Mouse (Mus musculus) liver, embryonic 12.5 days (tissue): ENCODE measurements around the gene Acnat1. TPM values are rescaled to one million over a fixed set of nuclear protein-coding genes. Genes with fewer than 3 reads are reported as not detected.
A peak's percentile ranks its signal among the peaks of the same experiment; 100 is the strongest.
"Not testable (repeated sequence)": the region's sequence is repeated elsewhere in the genome, so short reads cannot be mapped to it uniquely, and the experiment has no call there.

Source experiments
- ATAC-seq: fragments of 200-750 bp; cut with Nextera tagmentation; 2 replicates; pipeline ENCODE4 v1.8.0; 2017; ENCODE audit warnings: moderate number of reproducible peaks, mild to moderate bottlenecking, moderate library complexity
- H3K27ac ChIP-seq: fragments of 300-500 bp; sonication (generic); 2 replicates; pipeline ENCODE4 v1.5.1; 2016; ENCODE audit warnings: mild to moderate bottlenecking
- H3K27me3 ChIP-seq: fragments of 300-500 bp; sonication (generic); replicated peaks from 2 replicates; pipeline ENCODE4 v1.6.1; 2016; ENCODE audit warnings: mild to moderate bottlenecking, moderate library complexity
- H3K36me3 ChIP-seq: fragments of 300-500 bp; sonication (generic); 2 replicates; pipeline ENCODE4 v1.6.1; 2016; ENCODE audit warnings: mild to moderate bottlenecking, moderate library complexity
- H3K4me1 ChIP-seq: fragments of 300-500 bp; sonication (generic); 2 replicates; pipeline ENCODE4 v1.6.1; 2016
- H3K4me2 ChIP-seq: fragments of 300-500 bp; sonication (generic); 2 replicates; pipeline ENCODE4 v1.6.1; 2016; ENCODE audit warnings: mild to moderate bottlenecking, moderate library complexity
- H3K4me3 ChIP-seq: fragments of 300-500 bp; sonication (generic); 2 replicates; pipeline ENCODE4 v1.5.1; 2016; ENCODE audit warnings: mild to moderate bottlenecking, moderate library complexity
- H3K9ac ChIP-seq: fragments of 300-500 bp; sonication (generic); 2 replicates; pipeline ENCODE4 v1.6.1; 2016; ENCODE audit warnings: mild to moderate bottlenecking, moderate library complexity
- H3K9me3 ChIP-seq: fragments of 300-500 bp; sonication (generic); replicated peaks from 2 replicates; pipeline ENCODE4 v1.6.1; 2016; ENCODE audit warnings: mild to moderate bottlenecking, moderate library complexity
- WGBS: fragments of 180-500 bp; shearing (Covaris S2); methylation state at CpG from one replicate; pipeline ENCODE4 v1.1.7; 2016; ENCODE audit not compliant: insufficient replicate concordance; 5-methylcytosine and 5-hydroxymethylcytosine counted together
- polyA plus RNA-seq: library from polyadenylated mRNA; unstranded; fragments of >200 nt; fragmentation: Nextera tagmentation; extraction: Ambion mirVana; gene quantifications from 2 replicates; pipeline ENCODE4 v1.2.1, GENCODE M21; 2016

Acnat1 gene
- polyA plus RNA-seq, 1 experiment from 2014 or later: 0.37 TPM

DNA sequence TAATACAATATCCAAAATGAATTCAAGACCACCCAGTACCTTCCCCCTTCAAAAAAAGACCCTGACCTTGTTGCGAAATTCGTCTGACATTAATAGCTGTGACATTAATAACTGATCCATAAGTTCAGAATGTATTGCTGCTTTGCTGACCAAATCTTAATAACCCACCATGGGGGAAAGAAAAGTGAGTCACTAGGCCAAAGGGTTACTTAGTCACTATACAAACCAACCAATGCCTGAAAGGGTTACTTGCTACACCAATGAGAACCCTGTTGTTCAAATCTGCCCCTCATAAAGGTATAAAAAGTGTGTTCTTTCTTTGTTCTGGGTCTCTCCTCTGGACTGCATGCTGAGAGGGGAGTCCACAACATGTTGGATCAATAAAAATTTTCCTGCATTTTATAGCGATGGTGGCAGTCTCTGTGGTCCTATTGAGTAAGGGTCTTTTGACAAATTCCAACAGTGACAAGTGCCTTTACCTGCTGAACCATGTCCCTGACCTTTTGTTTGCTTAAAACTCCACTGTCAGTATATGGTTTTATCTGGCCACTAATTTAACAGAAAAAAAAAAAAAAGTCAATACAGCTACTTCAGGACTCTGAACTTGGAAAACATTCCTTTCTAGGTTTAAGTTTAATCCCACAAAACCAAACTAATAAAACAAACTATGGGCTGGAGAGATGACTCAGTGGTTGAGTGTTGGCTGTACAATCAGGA, 12.4 kb upstream of the Acnat1 start:
- H3K4me2 ChIP-seq, H3K27me3 ChIP-seq, H3K36me3 ChIP-seq, H3K4me3 ChIP-seq, H3K9ac ChIP-seq, H3K9me3 ChIP-seq, ATAC-seq, H3K4me1 ChIP-seq: not testable (repeated sequence)
- peak overlapping the region; percentile 40; the same call in 1 of the 2 replicates for H3K27ac ChIP-seq
- WGBS: 63% methylated on average over 3 of the region's 3 CpGs

DNA sequence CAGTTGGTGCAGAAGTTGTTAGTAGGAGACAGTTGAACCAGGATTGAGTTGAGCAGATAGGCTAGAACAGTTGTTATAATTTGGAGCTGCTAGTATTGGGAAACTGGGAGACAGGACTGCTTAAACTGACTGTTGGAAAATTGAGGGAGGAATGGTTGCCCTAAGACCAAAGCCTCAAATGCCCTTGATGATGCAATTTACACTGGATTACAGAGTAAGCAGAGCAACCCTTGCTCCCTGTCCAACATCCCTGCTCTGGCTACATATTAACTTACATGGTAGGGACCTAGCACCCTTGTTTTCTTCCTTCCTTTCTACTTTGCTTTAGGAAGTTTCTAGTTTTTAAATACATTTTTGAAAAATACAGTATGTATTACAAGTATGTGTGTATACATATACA, 11.7 kb upstream of the Acnat1 start:
- no peaks in the 10 kb centered on the region for H3K36me3 ChIP-seq
- peak overlapping the region; percentile 54; the same call in 1 of the 2 replicates for H3K27ac ChIP-seq
- H3K27me3 ChIP-seq: no peaks in the 10 kb centered on the region
- H3K4me3 ChIP-seq: no peak overlapping the region
- ATAC-seq: peak; percentile 78
- H3K4me1 ChIP-seq: peaks cover 11% of the 10 kb centered on the region
- no peaks in the 10 kb centered on the region for H3K9me3 ChIP-seq
- H3K9ac ChIP-seq: no peak overlapping the region
- no peak overlapping the region for H3K4me2 ChIP-seq

DNA sequence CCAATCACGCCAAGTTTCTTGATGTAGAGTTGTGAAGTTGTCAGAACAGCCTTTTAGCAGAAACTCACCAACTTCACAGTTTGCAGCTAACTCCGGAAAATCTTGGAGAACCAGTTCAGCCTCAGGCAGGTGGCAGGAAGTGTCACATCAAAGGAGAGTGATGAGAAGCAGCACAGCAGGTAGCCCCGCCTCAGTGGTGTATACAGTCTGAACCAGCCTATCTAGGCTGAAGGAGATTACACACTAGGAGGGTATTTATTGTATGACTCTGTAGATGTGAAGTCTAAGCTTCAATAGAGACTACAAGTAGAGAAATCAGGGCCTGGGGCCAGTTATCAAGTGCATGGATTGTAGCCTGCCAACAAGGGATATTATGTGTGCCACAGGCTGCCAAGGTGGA, 7.2 kb upstream of the Acnat1 start:
- Histone ChIP-seq H3K4me3 (no peak overlapping the region), H3K9ac (no peak overlapping the region), H3K4me1 (peaks cover 48% of the 10 kb centered on the region), H3K27me3 (no peaks in the 10 kb centered on the region), H3K4me2 (peak overlapping the region; percentile 37; the same call in 1 of the 2 replicates), H3K27ac (no peak overlapping the region), H3K9me3 (no peaks in the 10 kb centered on the region), H3K36me3 (no peaks in the 10 kb centered on the region)
- ATAC-seq: no peak
- 62% methylated on average over 3 of the region's 3 CpGs for WGBS

DNA sequence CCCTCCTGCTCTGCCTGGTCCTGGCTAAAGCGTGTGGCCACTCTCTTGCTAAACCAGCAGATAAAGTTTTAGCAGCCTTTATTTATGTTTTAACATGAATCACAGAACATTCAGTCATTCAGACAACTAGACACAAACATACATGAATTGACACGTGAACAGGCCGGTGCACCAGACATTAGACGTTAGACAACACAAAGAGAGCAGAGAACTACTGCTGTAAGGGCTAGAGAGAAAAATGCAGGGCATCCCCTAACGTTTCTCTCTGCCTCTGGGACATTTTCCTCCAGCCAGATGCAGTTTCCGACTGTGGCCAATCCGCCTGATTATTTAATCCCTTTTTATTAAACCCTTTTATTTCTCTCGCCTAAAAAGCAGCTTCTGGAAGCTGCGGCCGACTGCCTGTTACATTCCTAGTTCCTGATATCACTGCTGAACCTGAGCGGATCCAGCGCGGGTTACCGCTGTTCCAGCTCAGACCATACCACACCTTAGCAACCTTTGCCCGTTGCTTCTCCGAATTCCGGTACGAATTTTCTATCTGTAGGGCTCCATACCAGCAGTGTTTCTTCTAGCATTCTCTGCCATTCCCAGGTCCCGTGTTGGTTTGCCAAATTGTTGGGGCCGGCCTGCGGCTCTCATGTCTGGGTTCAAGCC, 6.5 kb upstream of the Acnat1 start:
- H3K9me3 ChIP-seq: no peaks in the 10 kb centered on the region
- ATAC-seq: no peak
- H3K4me3 ChIP-seq: no peak overlapping the region
- no peak overlapping the region for H3K9ac ChIP-seq
- H3K27me3 ChIP-seq: no peaks in the 10 kb centered on the region
- WGBS: 37% methylated on average over 21 of the region's 21 CpGs
- H3K36me3 ChIP-seq: no peaks in the 10 kb centered on the region
- peaks cover 54% of the 10 kb centered on the region for H3K4me1 ChIP-seq
- H3K27ac ChIP-seq: peak overlapping the region; percentile 47; the same call in 1 of the 2 replicates
- H3K4me2 ChIP-seq: peak overlapping the region; percentile 37

DNA sequence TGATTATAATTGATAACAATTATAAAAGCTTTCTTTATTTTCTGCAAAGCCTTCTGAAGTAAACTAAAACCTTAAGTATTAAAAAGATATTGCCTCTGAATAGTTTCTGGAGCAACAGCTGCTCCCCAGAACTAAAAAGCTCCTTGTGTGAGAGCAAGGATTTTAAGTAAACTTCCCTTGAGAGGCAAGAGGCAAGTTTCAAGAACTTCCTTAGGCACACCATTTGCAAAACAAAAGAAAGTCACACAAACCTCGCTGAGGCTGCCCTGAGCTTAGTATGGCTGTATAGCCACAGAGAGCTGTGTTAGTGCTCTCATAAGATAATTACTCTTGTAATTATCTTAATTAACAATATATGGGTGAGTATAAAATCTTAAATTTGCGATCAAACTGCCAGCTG, 5.3 kb upstream of the Acnat1 start:
- H3K4me1 ChIP-seq: peaks cover 66% of the 10 kb centered on the region
- peak overlapping the region; percentile 69 for H3K27ac ChIP-seq
- not testable (repeated sequence) for H3K4me3 ChIP-seq, H3K27me3 ChIP-seq, H3K36me3 ChIP-seq, ATAC-seq, H3K9me3 ChIP-seq
- H3K4me2 ChIP-seq: peak overlapping the region; percentile 72
- WGBS: 13% methylated on average over 2 of the region's 2 CpGs
- H3K9ac ChIP-seq: peak overlapping the region; percentile 68; the same call in 1 of the 2 replicates

DNA sequence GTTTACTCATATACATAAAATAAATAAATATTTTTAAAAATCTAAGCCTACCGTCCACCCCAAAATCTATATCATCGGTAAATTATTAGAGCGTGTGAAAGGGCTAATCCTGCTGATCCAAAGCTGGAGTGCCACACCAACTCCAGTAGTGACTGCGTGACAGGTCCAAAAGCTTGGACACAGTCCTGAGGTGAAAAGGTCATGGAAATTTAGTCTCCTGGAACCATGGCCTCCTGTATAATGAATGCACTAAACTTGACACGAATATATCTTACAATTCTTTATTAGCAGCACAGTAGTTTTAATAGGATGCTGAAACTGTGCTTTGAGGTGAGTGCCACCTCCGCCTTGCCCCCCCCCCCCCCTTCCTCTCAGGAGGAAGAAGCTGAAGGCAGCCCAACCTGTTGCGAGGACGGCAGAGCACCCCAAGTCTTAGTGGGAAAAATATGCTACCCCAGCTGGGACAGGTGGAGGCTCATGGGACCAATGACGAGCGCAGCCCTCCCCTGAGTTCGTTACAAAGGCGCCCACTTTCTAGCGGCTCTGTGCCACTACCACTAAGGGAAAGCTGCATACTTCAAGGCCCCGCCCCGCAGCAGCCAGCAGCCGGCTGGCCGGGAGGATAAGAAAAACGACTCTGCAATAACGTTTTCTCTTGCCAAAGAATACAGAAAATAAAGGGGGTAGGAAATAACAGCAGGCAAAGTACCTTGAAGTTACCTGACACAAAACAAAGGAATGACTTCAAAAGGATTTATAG, 4.6 kb upstream of the Acnat1 start:
- peak; percentile 82 for ATAC-seq
- no peaks in the 10 kb centered on the region for H3K27me3 ChIP-seq

DNA sequence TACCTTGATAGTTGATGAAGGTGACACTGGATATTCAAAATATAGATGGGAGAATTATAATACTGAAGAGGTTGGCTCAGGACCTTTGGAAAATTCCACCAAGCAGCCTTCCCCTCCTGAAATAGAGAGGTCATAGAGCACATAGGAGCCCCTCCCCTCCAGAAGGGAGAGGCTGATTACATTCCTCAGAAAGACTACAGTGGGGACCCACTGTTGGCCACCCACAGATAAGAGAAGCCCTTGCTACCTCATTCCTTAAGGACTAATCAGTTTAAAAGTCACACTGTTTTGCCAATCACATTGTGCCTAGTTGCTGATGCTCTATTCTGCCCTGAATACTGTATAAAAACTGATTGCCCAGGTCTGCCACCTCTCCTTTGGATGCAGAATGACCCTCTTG, 871 bp upstream of the Acnat1 start:
- H3K27me3 ChIP-seq: no peaks in the 10 kb centered on the region
- peak overlapping the region; percentile 53 for H3K4me2 ChIP-seq

More for the DNA sequence above, 4.6 kb upstream of the Acnat1 start:
- H3K36me3 ChIP-seq: no peaks in the 10 kb centered on the region
- peak overlapping the region; percentile 69 for H3K27ac ChIP-seq
- H3K4me3 ChIP-seq: peak overlapping the region; percentile 44
- H3K9ac ChIP-seq: peak overlapping the region; percentile 68
- H3K4me2 ChIP-seq: peak overlapping the region; percentile 72
- H3K9me3 ChIP-seq: no peaks in the 10 kb centered on the region
- H3K4me1 ChIP-seq: peaks cover 74% of the 10 kb centered on the region
- 19% methylated on average over 19 of the region's 19 CpGs for WGBS

DNA sequence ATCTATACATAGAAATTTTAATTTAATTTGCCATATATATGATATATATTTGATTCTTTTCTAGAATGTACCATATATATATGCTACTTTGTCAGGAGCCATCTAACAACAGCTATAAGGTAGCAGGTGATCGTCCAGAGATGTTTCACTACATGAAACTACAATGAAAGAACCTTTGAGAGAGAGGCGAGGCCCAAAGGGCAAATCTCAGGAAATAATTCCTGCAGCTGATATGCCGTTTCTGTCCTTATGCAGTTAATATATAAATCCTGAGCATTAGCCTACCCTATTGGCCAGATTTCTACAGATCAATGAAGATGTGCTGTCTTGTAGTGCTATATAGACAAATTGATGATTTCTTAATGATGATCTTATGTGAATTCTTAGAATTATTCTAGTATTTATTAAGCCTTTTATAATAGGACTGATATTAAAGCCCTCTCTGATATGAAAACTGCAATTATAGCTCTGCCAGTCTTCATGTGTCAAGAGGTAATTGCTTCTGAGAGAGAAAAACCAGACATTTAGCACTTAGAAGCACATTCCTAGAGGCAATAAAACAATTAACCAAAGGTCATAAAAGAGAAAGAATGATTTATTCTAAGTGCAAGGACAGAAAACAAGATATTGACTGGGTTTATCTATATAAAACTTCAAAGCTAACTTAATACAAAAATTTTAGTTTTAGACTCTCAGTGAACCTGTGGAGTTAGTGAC, 4.1 kb downstream of the Acnat1 start:
- WGBS: 61% methylated on average over 3 of the region's 3 CpGs
- no peak overlapping the region for H3K27ac ChIP-seq

More for the DNA sequence above, 871 bp upstream of the Acnat1 start:
- Histone ChIP-seq H3K4me3 (no peak overlapping the region), H3K9me3 (no peaks in the 10 kb centered on the region), H3K36me3 (no peaks in the 10 kb centered on the region), H3K9ac (no peak overlapping the region), H3K27ac (peak overlapping the region; percentile 69), H3K4me1 (peaks cover 62% of the 10 kb centered on the region)
- ATAC-seq: peak; percentile 93

DNA sequence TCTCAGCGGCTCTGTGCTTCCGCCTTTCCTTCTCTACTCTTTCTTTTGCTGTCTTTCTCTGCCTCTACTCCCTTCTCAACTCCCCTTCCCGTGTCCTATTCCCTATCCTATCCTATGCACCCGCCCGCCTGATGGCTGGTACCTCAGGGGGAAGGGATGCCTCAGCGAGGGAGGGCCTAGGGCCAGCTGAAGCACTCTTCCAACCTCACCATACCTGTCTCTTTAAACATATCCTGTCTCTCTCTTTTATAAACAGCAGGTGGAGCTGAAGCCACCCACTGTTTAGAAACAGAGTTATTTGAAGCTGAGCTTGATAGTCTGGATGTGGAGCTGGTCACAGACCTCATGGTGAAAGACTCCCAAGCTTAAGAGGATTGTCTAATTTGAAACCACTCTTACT, 6.4 kb downstream of the Acnat1 start:
- no peak overlapping the region for H3K9ac ChIP-seq
- no peak for ATAC-seq
- no peaks in the 10 kb centered on the region for H3K36me3 ChIP-seq
- no peak overlapping the region for H3K27ac ChIP-seq
- H3K4me2 ChIP-seq: no peak overlapping the region
- WGBS: 80% methylated on average over 6 of the region's 6 CpGs
- H3K27me3 ChIP-seq: no peaks in the 10 kb centered on the region
- no peaks in the 10 kb centered on the region for H3K4me1 ChIP-seq
- H3K9me3 ChIP-seq: peaks cover 3% of the 10 kb centered on the region; the same call in 1 of the 2 replicates
- H3K4me3 ChIP-seq: no peak overlapping the region

More for the DNA sequence above, 4.1 kb downstream of the Acnat1 start:
- peaks cover 3% of the 10 kb centered on the region; the same call in 1 of the 2 replicates for H3K9me3 ChIP-seq
- H3K4me3 ChIP-seq: no peak overlapping the region
- no peaks in the 10 kb centered on the region for H3K36me3 ChIP-seq
- no peak for ATAC-seq
- H3K4me2 ChIP-seq: no peak overlapping the region
- no peaks in the 10 kb centered on the region for H3K27me3 ChIP-seq
- H3K9ac ChIP-seq: no peak overlapping the region
- H3K4me1 ChIP-seq: peaks cover 18% of the 10 kb centered on the region

DNA sequence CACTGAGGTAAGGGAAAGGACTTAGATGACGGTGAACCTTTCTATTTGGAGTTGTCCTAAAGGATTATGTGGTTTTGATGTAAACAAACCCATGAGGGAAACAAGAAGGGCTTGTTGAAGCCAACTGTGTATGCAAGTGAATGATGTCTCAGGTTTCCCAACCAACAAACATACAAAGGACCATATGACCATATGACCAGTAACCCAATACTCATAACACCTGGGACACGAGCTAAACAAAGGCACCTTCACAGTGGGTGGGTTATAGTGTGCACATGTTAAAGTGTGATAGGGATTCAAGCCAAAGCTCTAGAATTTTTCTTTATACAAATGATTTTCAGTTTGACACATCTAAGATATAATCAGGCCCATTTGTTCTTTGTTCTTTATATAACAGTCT, 17.5 kb downstream of the Acnat1 start:
- Histone ChIP-seq H3K4me1 (peaks cover 22% of the 10 kb centered on the region), H3K27ac (no peak overlapping the region), H3K9ac (no peak overlapping the region), H3K36me3 (no peaks in the 10 kb centered on the region), H3K9me3 (no peaks in the 10 kb centered on the region), H3K4me2 (no peak overlapping the region), H3K4me3 (no peak overlapping the region), H3K27me3 (no peaks in the 10 kb centered on the region)
- no peak for ATAC-seq
- 75% methylated on average over 2 of the region's 2 CpGs for WGBS

DNA sequence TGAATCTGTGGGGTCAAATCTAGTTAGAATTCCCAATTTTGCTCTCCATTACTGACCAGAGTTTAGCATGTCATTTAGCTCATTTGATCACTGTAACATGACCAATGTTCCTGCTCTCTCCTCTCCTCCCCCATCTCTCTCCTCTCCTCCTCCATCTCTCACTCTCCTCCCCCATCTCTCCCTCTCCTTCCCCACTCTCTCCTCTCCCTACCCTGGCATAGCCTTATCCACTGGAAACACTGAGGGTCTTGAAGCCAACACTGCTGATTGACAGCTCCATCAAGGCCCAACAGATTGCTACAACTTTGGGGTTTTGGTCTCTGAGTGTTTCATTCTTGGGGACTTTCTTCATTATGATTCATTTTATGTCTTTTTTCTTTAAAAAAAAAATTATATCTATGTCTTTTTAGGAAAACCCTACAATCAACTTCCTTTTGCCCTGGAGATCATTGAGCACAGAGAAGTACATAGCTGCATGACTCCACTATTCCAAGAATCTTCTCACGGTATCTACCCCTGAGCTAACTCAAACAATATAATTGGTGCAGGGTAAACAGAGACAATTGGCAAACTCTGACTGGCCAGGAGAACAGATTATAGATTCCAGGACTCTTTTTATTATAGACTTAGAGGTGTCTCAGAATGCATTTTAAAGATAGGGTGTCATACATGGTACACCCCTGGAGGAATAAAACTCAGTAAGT, 21.7 kb downstream of the Acnat1 start:
- H3K4me3 ChIP-seq: no peak overlapping the region
- no peaks in the 10 kb centered on the region for H3K9me3 ChIP-seq
- H3K36me3 ChIP-seq: no peaks in the 10 kb centered on the region
- H3K27ac ChIP-seq: peak overlapping the region; percentile 70
- no peaks in the 10 kb centered on the region for H3K27me3 ChIP-seq
- no peak overlapping the region for H3K9ac ChIP-seq
- peak overlapping the region; percentile 27; the same call in 1 of the 2 replicates for H3K4me2 ChIP-seq
- H3K4me1 ChIP-seq: peaks cover 28% of the 10 kb centered on the region
- WGBS: 58% methylated on average over 1 of the region's 1 CpGs
- ATAC-seq: peak; percentile 74
